Mouse (Mus musculus) thymus, adult 2 months (tissue): ENCODE results near the gene Dop1b.

Source experiments
- CTCF ChIP-seq: fragments of 200-500 bp; IDR thresholded peaks from 2 replicates; pipeline ENCODE4 v1.5.1; 2012; ENCODE audit warnings: mild to moderate bottlenecking, control low read depth, low read length, moderate library complexity, borderline replicate concordance; ENCODE audit not compliant: control insufficient read depth, poor library complexity, insufficient read depth; ENCODE audit errors: extremely low read depth
- POLR2A ChIP-seq: fragments of 200-500 bp; IDR thresholded peaks from 2 replicates; pipeline ENCODE4 v1.6.1; 2012; ENCODE audit warnings: mild to moderate bottlenecking, low read length, control low read depth, moderate library complexity; ENCODE audit not compliant: control insufficient read depth, poor library complexity, insufficient read depth; ENCODE audit errors: extremely low read depth

GRCm38 (mm10) chr16:93826054-93826453 is 114.3 kb downstream of the Dop1b start:
- TF ChIP-seq POLR2A = no peak
- no peak for TF ChIP-seq CTCF
